Mouse (Mus musculus): ENCODE results near the gene Coa7.
"Not testable (repeated sequence)": the region's sequence is repeated elsewhere in the genome, so short reads cannot be mapped to it uniquely, and the experiment has no call there.

GRCm38 (mm10) chr4:108353591-108353990 is 25.7 kb downstream of the Coa7 start:
- TF ChIP-seq POLR2A (IDR thresholded peaks at IDR 0.05; ENCODE audit: borderline replicate concordance, extremely low read depth, insufficient read depth, insufficient read length, poor library complexity, severe bottlenecking); CTCF (IDR thresholded peaks at IDR 0.05; ENCODE audit: borderline replicate concordance, extremely low read depth, insufficient read depth, insufficient read length): not testable (repeated sequence)

Data from brain, embryonic 14.5 days (tissue).